Mouse (Mus musculus) myocyte (in vitro differentiated cells): Measurements from ENCODE around the gene Arrb1. TPM values are rescaled to one million over a fixed set of nuclear protein-coding genes. Genes with fewer than 3 reads are reported as not detected.
A peak's percentile ranks its signal among the peaks of the same experiment; 100 is the strongest.

ENCODE experiments used
- H3K27me3 ChIP-seq: one replicate; pipeline ENCODE4 v1.6.1; 2011; ENCODE audit not compliant: control insufficient read depth, insufficient read depth, insufficient read length
- H3K36me3 ChIP-seq: one replicate; pipeline ENCODE4 v1.6.1; 2011; ENCODE audit not compliant: control insufficient read depth, insufficient read depth
- H3K4me2 ChIP-seq: one replicate; pipeline ENCODE4 v1.6.1; 2011; ENCODE audit warnings: low read depth, control low read depth
- H3K4me3 ChIP-seq: one replicate; pipeline ENCODE4 v1.5.1; 2011; ENCODE audit warnings: mild to moderate bottlenecking, control low read depth, moderate library complexity
- H3K79me2 ChIP-seq: one replicate; pipeline ENCODE4 v1.6.1; 2011; ENCODE audit not compliant: control insufficient read depth, insufficient read depth
- H3ac ChIP-seq: one replicate; pipeline ENCODE4 v1.6.1; 2011; ENCODE audit not compliant: control insufficient read depth, insufficient read length
- CEBPB ChIP-seq: IDR thresholded peaks from 2 replicates; pipeline ENCODE4 v1.6.1; 2011; ENCODE audit warnings: mild to moderate bottlenecking, moderate library complexity; ENCODE audit not compliant: poor library complexity, insufficient read depth, severe bottlenecking
- E2F4 ChIP-seq: IDR thresholded peaks from one replicate; pipeline ENCODE4 v1.6.1; 2011; ENCODE audit warnings: mild to moderate bottlenecking, control low read depth, moderate library complexity; ENCODE audit not compliant: insufficient read depth
- MAX ChIP-seq: IDR thresholded peaks from one replicate; pipeline ENCODE4 v1.6.1; 2011; ENCODE audit warnings: low read depth, mild to moderate bottlenecking, control low read depth
- MYOD1 ChIP-seq, 3 experiments: IDR thresholded peaks; one replicate each; pipeline ENCODE4 v1.6.1; 2011; ENCODE audit warnings: control low read depth in 2 of 3, low read depth in 2 of 3, mild to moderate bottlenecking in 2 of 3, moderate library complexity in 1 of 3; ENCODE audit not compliant: insufficient read length in 2 of 3, control insufficient read depth in 1 of 3
- MYOG ChIP-seq, 3 experiments: IDR thresholded peaks; one replicate each; pipeline ENCODE4 v1.6.1; 2011; ENCODE audit warnings: control low read depth in 2 of 3, low read depth in 2 of 3, mild to moderate bottlenecking in 2 of 3; ENCODE audit not compliant: insufficient read length in 2 of 3, control insufficient read depth in 1 of 3, insufficient read depth in 1 of 3
- POLR2A ChIP-seq: IDR thresholded peaks from one replicate; pipeline ENCODE4 v1.6.1; 2011; ENCODE audit warnings: low read depth, mild to moderate bottlenecking, control low read depth, moderate library complexity; ENCODE audit not compliant: insufficient read length
- POLR2AphosphoS2 ChIP-seq: IDR thresholded peaks from one replicate; pipeline ENCODE4 v1.6.1; 2011; ENCODE audit warnings: low read depth, control low read depth; ENCODE audit not compliant: insufficient read length
- REST ChIP-seq: IDR thresholded peaks from one replicate; pipeline ENCODE4 v1.6.1; 2011; ENCODE audit warnings: mild to moderate bottlenecking, control low read depth, moderate library complexity; ENCODE audit not compliant: insufficient read depth, insufficient read length
- SRF ChIP-seq: IDR thresholded peaks from one replicate; pipeline ENCODE4 v1.6.1; 2011; ENCODE audit warnings: low read depth; ENCODE audit not compliant: control insufficient read depth, insufficient read length
- TCF12 ChIP-seq: IDR thresholded peaks from one replicate; pipeline ENCODE4 v1.6.1; 2011; ENCODE audit warnings: mild to moderate bottlenecking, control low read depth; ENCODE audit not compliant: poor library complexity, insufficient read depth, severe bottlenecking
- TCF3 ChIP-seq: IDR thresholded peaks from one replicate; pipeline ENCODE4 v1.6.1; 2011; ENCODE audit warnings: low read depth, control low read depth; ENCODE audit not compliant: insufficient read length
- USF1 ChIP-seq: IDR thresholded peaks from one replicate; pipeline ENCODE4 v1.6.1; 2011; ENCODE audit warnings: low read depth, mild to moderate bottlenecking, control low read depth, moderate library complexity
- polyA plus RNA-seq: library from polyadenylated mRNA; unstranded; fragments of >200 nt; fragmentation: generic; extraction: Trizol; gene quantifications from one replicate; pipeline ENCODE4 v1.2.1, GENCODE M21; 2012; ENCODE audit warnings: missing spikeins

Gene Arrb1
- polyA plus RNA-seq, 1 experiment = 5.1 TPM

DNA sequence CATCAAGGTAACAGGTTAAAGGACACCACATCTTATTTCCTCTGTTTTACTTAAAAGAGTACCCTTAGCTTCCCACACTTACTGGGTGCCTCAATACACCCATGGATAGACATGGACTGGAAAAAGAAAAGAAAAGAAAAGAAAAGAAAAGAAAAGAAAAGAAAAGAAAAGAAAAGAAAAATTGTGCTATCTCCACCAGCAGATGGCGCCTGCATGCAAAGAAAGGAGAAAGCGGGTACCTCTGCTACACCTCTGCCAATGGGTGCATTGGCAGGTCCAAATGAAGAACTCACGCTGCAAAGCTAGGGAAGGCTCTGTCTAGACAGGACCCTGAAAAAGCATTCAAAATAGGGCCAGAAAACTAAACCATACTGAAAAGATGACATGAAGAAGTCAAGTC, 83.6 kb downstream of the Arrb1 start:
- H3K4me3 ChIP-seq = no peak overlapping the region
- TF ChIP-seq E2F4 = no peak
- no peak for TF ChIP-seq MYOD1 (IDR thresholded peaks at IDR 0.05; ENCODE audit: control insufficient read depth in 1 of 3, insufficient read length in 2 of 3, low read depth in 2 of 3)
- no peak for TF ChIP-seq TCF3
- TF ChIP-seq POLR2A = no peak
- TF ChIP-seq MAX = no peak
- no peak for TF ChIP-seq SRF
- TF ChIP-seq USF1 = no peak
- TF ChIP-seq MYOG (IDR thresholded peaks at IDR 0.05; ENCODE audit: control insufficient read depth in 1 of 3, insufficient read depth in 1 of 3, insufficient read length in 2 of 3, low read depth in 2 of 3) = no peak
- no peak for TF ChIP-seq POLR2AphosphoS2
- TF ChIP-seq REST = no peak
- no peak for TF ChIP-seq CEBPB
- no peak for TF ChIP-seq TCF12
- H3K27me3 ChIP-seq = peaks cover 41% of the 10 kb centered on the region
- H3K4me2 ChIP-seq = no peak overlapping the region
- no peaks in the 10 kb centered on the region for H3K79me2 ChIP-seq
- no peak overlapping the region for H3ac ChIP-seq
- no peaks in the 10 kb centered on the region for H3K36me3 ChIP-seq

DNA sequence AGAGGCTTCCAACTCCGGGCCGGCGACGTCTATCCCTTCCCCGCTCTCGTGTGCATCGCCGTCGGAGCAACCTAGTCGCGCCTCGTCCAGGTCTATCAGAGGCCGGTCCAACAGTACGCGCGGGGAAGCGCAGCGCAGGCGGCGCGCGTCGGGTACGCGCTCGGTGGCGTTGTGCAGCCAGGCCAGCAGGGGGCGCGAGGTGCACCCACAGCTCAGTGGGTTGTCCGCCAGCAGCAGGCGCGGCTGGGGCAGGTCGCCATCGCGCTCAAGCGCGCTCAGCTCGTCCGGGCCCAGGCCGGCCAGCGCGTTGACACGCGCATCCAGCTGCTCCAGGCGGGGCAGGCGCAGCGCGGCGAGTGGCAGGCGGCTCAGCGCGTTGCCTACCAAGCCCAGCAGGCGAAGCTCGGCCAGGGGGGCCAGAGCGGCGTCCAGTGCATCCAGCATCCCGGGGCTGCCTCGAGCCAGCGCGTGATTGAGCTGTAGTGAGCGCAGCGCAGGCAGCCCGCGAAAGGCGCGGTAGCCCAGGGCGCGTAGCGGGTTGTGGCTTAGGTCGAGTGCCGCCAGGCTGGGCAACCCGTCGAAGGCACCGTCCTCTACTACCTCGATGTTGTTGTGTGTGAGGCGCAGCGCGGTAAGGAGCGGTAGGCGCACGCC, 90.6 kb downstream of the Arrb1 start:
- Histone ChIP-seq H3K36me3 (no peaks in the 10 kb centered on the region), H3K79me2 (no peaks in the 10 kb centered on the region), H3K27me3 (peaks cover 56% of the 10 kb centered on the region), H3K4me2 (peak overlapping the region; percentile 18), H3ac (no peak overlapping the region), H3K4me3 (no peak overlapping the region)
- TF ChIP-seq REST (no peak), MYOD1 (IDR thresholded peaks at IDR 0.05; ENCODE audit: control insufficient read depth in 1 of 3, insufficient read length in 2 of 3, low read depth in 2 of 3) (no peak), TCF3 (no peak), SRF (no peak), USF1 (no peak), MAX (no peak), MYOG (IDR thresholded peaks at IDR 0.05; ENCODE audit: control insufficient read depth in 1 of 3, insufficient read depth in 1 of 3, insufficient read length in 2 of 3, low read depth in 2 of 3) (no peak), TCF12 (no peak), POLR2AphosphoS2 (no peak), E2F4 (no peak)

DNA sequence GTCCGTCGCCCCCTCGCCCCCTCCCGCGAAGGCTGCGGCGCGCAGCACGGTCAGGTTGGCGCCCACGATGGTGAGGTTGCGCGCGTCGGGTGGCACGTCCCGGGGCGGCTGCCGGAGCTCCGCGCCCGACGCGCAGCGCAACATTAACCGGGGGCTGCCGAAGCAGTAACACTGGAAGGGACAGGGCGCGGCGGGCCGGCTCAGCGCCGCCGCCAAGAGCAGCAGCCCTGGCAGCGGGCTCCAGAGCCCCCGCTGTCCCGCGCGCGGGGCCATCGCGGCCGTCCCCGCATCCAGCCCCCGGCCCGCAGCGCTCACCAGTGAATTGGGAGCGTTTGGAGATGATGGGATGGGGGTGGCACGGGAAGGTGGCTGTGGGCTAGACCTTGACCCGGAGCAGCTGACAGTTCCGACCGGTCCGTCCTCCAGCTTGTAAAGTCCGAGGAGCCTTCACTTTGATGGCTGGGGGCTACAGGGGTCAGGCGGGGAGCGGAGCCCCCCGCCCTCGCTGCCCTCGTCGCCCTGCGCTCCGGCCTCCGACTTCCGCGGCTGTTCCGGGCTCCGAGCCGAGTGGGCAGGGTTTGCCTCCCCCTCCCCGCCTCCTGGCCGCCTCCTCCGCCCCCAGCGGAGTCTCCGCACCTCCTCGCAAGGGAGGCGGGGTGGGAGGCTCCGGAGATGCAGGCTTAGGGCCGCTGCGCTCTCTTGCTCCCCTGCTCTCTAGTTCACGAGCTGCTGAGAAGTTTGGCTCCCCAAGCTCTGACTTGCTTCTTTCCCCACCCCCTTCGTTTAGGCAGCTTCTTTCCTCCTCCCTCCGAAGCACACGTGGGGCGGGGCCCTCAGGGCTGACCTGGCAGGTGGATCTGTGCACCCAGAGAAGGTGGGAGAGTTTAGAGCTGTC, 91.4 kb downstream of the Arrb1 start, which contains the start of gene Tpbgl:
Gene Tpbgl, minus strand, starts transcription at position 728 of the 895 bp plus-strand sequence.
- H3K27me3 ChIP-seq = peaks cover 48% of the 10 kb centered on the region
- H3K4me2 ChIP-seq = peak within 1 kb of the TSS; percentile 18
- no peaks in the 10 kb centered on the region for H3K36me3 ChIP-seq
- no peaks in the 10 kb centered on the region for H3K79me2 ChIP-seq
- no peak within 1 kb of the TSS for H3ac ChIP-seq
- H3K4me3 ChIP-seq = no peak within 1 kb of the TSS
- TF ChIP-seq MYOG (IDR thresholded peaks at IDR 0.05; ENCODE audit: control insufficient read depth in 1 of 3, insufficient read depth in 1 of 3, insufficient read length in 2 of 3, low read depth in 2 of 3) (no peak), REST (no peak), MAX (no peak)

DNA sequence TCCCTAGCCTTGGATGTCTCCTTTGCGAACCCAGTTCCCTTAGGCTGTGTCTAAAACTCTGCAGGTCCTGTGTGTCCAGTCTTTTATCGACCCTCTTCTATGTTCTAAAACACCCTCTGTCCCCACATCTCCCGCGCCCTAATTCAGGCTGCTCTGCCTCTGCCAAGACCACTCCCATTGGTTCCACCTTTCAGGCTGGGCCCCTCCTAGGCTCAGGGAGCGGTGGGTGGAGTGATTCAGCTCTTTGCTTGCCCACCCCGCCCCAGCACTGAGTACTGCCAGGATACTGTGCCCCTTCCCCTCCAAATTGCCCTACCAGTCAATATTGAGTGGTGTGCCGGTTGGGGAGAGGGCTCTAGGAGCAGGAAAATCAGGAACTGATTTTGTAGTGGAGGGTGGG, 92.1 kb downstream of the Arrb1 start:
- H3K4me3 ChIP-seq = no peak overlapping the region
- no peaks in the 10 kb centered on the region for H3K36me3 ChIP-seq

DNA sequence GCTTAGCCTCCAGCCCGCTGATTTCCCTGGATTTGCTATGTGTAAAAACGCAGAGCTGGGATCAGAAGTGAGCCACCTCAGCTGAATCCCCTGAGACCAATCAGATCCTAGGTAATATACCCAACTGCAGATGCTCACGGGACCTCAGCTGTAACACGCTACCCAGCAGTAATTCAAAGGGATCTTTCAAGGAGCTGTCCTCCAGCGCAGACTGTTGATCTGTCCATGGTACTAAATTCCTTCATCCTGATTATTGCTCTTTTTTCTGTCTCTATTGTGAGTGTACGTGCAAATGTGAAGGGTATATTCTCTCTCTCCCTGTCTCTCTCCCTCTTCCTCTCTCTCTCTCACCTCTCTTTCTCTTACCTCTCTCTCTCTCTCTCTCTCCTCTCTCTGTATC, 97.0 kb downstream of the Arrb1 start:
- Histone ChIP-seq H3K27me3 (peaks cover 18% of the 10 kb centered on the region), H3K4me3 (no peak overlapping the region)
- TF ChIP-seq MYOD1 (IDR thresholded peaks at IDR 0.05; ENCODE audit: control insufficient read depth in 1 of 3, insufficient read length in 2 of 3, low read depth in 2 of 3) (no peak), USF1 (no peak), REST (peak; percentile 61), TCF3 (no peak)

More for the DNA sequence above, 92.1 kb downstream of the Arrb1 start:
- no peaks in the 10 kb centered on the region for H3K79me2 ChIP-seq
- TF ChIP-seq TCF12 (no peak), POLR2AphosphoS2 (no peak), MYOG (IDR thresholded peaks at IDR 0.05; ENCODE audit: control insufficient read depth in 1 of 3, insufficient read depth in 1 of 3, insufficient read length in 2 of 3, low read depth in 2 of 3) (no peak), MYOD1 (IDR thresholded peaks at IDR 0.05; ENCODE audit: control insufficient read depth in 1 of 3, insufficient read length in 2 of 3, low read depth in 2 of 3) (no peak), MAX (no peak), CEBPB (no peak)
- no peak overlapping the region for H3K4me2 ChIP-seq
- no peak overlapping the region for H3ac ChIP-seq
- peaks cover 41% of the 10 kb centered on the region for H3K27me3 ChIP-seq

More for the DNA sequence above, 97.0 kb downstream of the Arrb1 start:
- no peaks in the 10 kb centered on the region for H3K79me2 ChIP-seq
- no peak overlapping the region for H3K4me2 ChIP-seq
- no peaks in the 10 kb centered on the region for H3K36me3 ChIP-seq
- H3ac ChIP-seq = no peak overlapping the region
